Mouse (Mus musculus): ENCODE data around the gene Cstf1. TPM values are rescaled to one million over a fixed set of nuclear protein-coding genes. Genes with fewer than 3 reads are reported as not detected.

Gene Cstf1
- polyA plus RNA-seq, 1 experiment from 2014 or later, result 44.9 TPM

- no peak overlapping the region for H3K4me2 ChIP-seq (replicated peaks; ENCODE audit: low read depth, low read length)
- no peaks in the 10 kb centered on the region for H3K9me3 ChIP-seq (ENCODE audit: control insufficient read depth, low read length)
- H3K4me3 ChIP-seq (ENCODE audit: low read depth, low read length), result no peak overlapping the region
- H3K36me3 ChIP-seq (ENCODE audit: control insufficient read depth, insufficient read depth, low read length), result no peaks in the 10 kb centered on the region
- H3K27ac ChIP-seq (ENCODE audit: low read depth, low read length), result no peak overlapping the region
- no peak overlapping the region for H3K9ac ChIP-seq (ENCODE audit: low read depth, low read length)
- H3K27me3 ChIP-seq (ENCODE audit: control insufficient read depth, insufficient read depth, low read length), result no peaks in the 10 kb centered on the region
- 0 out of 2 replicates have a peak, but pooled peaks cover 2% of the 10 kb centered on the region for H3K4me1 ChIP-seq (replicated peaks; ENCODE audit: control insufficient read depth, insufficient read depth, low read length)
- 37% methylated on average over 5 of the region's 5 CpGs for WGBS
- DNase-seq (ENCODE audit: low spot score) (no peak), ATAC-seq (ENCODE audit: low FRiP score) (no peak)
These were observed 43.4 kb downstream of the Cstf1 start for GRCm38 (mm10) chr2:172413894-172414293.

DNA sequence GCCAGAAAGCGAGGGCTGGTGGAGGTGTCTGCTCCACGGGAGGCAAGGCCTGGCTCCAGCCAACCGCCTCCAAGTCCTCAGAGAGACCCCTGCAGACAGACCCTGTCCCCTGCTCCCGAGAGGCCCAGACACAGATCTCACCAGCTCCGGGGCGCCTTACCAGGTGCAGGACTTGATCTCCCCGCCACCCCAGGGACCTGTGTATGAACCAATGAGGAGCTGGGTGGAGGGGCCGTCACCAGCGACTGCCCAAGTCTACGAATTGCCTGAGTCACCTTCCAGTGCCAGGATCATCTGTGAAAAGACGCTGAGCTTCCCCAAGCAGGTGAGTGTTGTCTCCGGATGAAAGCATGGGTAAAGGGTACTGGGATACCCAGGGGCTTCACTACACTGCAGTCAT, 45.7 kb downstream of the Cstf1 start:
- no peak for ATAC-seq (ENCODE audit: low FRiP score)
- 64% methylated on average over 12 of the region's 12 CpGs for WGBS
- H3K4me1 ChIP-seq (replicated peaks; ENCODE audit: control insufficient read depth, insufficient read depth, low read length), result 0 out of 2 replicates have a peak, but pooled peaks cover 2% of the 10 kb centered on the region

DNA sequence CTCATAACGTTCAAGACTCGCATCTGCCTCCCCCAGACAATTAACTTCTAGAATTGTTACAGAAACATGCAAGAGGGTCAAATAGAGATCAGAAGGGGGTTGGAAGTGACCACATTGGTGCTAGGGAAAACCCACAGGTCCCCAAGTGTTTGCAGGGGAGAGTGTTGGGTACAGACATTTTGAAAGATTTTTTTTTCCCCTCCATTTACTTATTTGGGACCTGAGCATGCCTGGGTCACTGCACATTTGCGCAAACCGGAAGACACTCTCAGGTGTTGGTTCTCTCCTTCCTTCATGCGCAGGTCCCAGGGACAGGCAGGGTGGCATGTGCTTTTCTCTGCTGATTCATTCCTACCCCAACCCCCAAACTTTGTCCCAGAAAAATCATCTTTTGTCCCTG, 46.4 kb downstream of the Cstf1 start:
- no peak overlapping the region for H3K4me3 ChIP-seq (ENCODE audit: low read depth, low read length)
- no peak for DNase-seq (ENCODE audit: low spot score)
- WGBS, result 86% methylated on average over 5 of the region's 5 CpGs
- H3K9ac ChIP-seq (ENCODE audit: low read depth, low read length), result no peak overlapping the region
- no peaks in the 10 kb centered on the region for H3K27me3 ChIP-seq (ENCODE audit: control insufficient read depth, insufficient read depth, low read length)
- no peaks in the 10 kb centered on the region for H3K9me3 ChIP-seq (ENCODE audit: control insufficient read depth, low read length)
- no peak overlapping the region for H3K27ac ChIP-seq (ENCODE audit: low read depth, low read length)
- no peak overlapping the region for H3K4me2 ChIP-seq (replicated peaks; ENCODE audit: low read depth, low read length)
- no peaks in the 10 kb centered on the region for H3K36me3 ChIP-seq (ENCODE audit: control insufficient read depth, insufficient read depth, low read length)
- ATAC-seq (ENCODE audit: low FRiP score), result no peak
- 0 out of 2 replicates have a peak, but pooled peaks cover 2% of the 10 kb centered on the region for H3K4me1 ChIP-seq (replicated peaks; ENCODE audit: control insufficient read depth, insufficient read depth, low read length)

More for the DNA sequence above, 45.7 kb downstream of the Cstf1 start:
- H3K9me3 ChIP-seq (ENCODE audit: control insufficient read depth, low read length), result no peaks in the 10 kb centered on the region
- no peaks in the 10 kb centered on the region for H3K27me3 ChIP-seq (ENCODE audit: control insufficient read depth, insufficient read depth, low read length)
- H3K4me2 ChIP-seq (replicated peaks; ENCODE audit: low read depth, low read length), result no peak overlapping the region
- no peak overlapping the region for H3K9ac ChIP-seq (ENCODE audit: low read depth, low read length)
- no peak overlapping the region for H3K27ac ChIP-seq (ENCODE audit: low read depth, low read length)
- H3K4me3 ChIP-seq (ENCODE audit: low read depth, low read length), result no peak overlapping the region
- no peak for DNase-seq (ENCODE audit: low spot score)
- H3K36me3 ChIP-seq (ENCODE audit: control insufficient read depth, insufficient read depth, low read length), result no peaks in the 10 kb centered on the region

DNA sequence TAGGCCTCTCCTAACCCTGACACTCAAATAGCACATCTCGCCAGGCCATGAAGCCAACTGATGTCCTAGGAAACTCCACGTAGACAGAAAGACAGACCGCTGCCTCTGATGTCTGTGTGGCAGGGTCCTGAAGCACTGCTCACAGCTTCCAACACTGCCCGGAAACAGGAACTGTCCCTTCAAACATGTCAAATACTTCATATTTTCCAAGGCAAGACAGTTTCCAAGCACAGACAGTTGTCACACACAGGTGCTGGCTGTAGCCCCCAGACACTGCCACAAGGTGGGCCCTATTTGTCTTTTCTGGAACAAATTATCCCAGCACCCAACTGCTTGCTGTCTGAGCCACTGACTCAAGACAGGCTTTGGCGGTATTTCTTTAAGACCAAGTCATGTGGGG, 47.7 kb downstream of the Cstf1 start:
- WGBS, result 84% methylated on average over 5 of the region's 5 CpGs
- DNase-seq (ENCODE audit: low spot score) (no peak), ATAC-seq (ENCODE audit: low FRiP score) (no peak)
- H3K27ac ChIP-seq (ENCODE audit: low read depth, low read length), result no peak overlapping the region
- H3K4me2 ChIP-seq (replicated peaks; ENCODE audit: low read depth, low read length), result no peak overlapping the region
- no peaks in the 10 kb centered on the region for H3K9me3 ChIP-seq (ENCODE audit: control insufficient read depth, low read length)
- no peaks in the 10 kb centered on the region for H3K36me3 ChIP-seq (ENCODE audit: control insufficient read depth, insufficient read depth, low read length)
- no peaks in the 10 kb centered on the region for H3K27me3 ChIP-seq (ENCODE audit: control insufficient read depth, insufficient read depth, low read length)
- no peak overlapping the region for H3K4me3 ChIP-seq (ENCODE audit: low read depth, low read length)
- H3K9ac ChIP-seq (ENCODE audit: low read depth, low read length), result no peak overlapping the region
- H3K4me1 ChIP-seq (replicated peaks; ENCODE audit: control insufficient read depth, insufficient read depth, low read length), result 0 out of 2 replicates have a peak, but pooled peaks cover 2% of the 10 kb centered on the region

DNA sequence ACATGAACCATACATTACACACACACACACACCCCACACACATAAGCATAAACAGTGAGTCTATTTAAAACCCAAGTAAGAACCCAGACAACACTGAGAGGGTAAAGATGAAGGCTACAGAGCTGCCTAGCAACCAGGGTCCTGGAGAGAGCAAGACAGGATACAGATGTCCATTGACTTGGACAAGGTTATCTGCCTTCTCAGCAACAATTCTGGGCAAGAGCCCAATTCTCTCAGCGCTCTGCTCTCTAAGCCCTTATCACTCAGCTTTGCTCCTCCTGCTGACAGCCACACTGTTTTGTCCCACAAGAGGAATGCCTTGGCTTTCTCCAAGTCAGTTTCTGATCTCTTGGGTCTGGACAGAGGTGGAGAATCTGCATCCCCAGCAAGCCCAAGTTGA, 60.1 kb downstream of the Cstf1 start:
- H3K27ac ChIP-seq (ENCODE audit: low read depth, low read length), result no peak overlapping the region
- WGBS, result 100% methylated on average over 1 of the region's 1 CpGs
- no peaks in the 10 kb centered on the region for H3K27me3 ChIP-seq (ENCODE audit: control insufficient read depth, insufficient read depth, low read length)
- no peaks in the 10 kb centered on the region for H3K9me3 ChIP-seq (ENCODE audit: control insufficient read depth, low read length)
- no peak overlapping the region for H3K9ac ChIP-seq (ENCODE audit: low read depth, low read length)
- H3K4me2 ChIP-seq (replicated peaks; ENCODE audit: low read depth, low read length), result no peak overlapping the region
- H3K4me1 ChIP-seq (replicated peaks; ENCODE audit: control insufficient read depth, insufficient read depth, low read length), result no peaks in the 10 kb centered on the region
- no peak overlapping the region for H3K4me3 ChIP-seq (ENCODE audit: low read depth, low read length)
- no peaks in the 10 kb centered on the region for H3K36me3 ChIP-seq (ENCODE audit: control insufficient read depth, insufficient read depth, low read length)
- DNase-seq (ENCODE audit: low spot score) (no peak), ATAC-seq (ENCODE audit: low FRiP score) (no peak)

Other genes starting within 250 kb of the Cstf1 start
- not detected in 2 replicates for gene Mc3r, start 122.2 kb upstream of the Cstf1 start, polyA plus RNA-seq (2014; fragmentation: Nextera tagmentation; extraction: Ambion mirVana)
- 27.6 TPM in 2 replicates for gene Fam210b, start 25.1 kb upstream of the Cstf1 start, polyA plus RNA-seq (2014; fragmentation: Nextera tagmentation; extraction: Ambion mirVana)
- 142 and 144 TPM in 2 replicates for gene Aurka, start 146 bp upstream of the Cstf1 start, polyA plus RNA-seq (2014; fragmentation: Nextera tagmentation; extraction: Ambion mirVana)
- gene Cass4, start 23.1 kb downstream of the Cstf1 start, polyA plus RNA-seq (2014; fragmentation: Nextera tagmentation; extraction: Ambion mirVana), result 0.12 and 0.40 TPM in 2 replicates
- gene Rtf2, start 69.9 kb downstream of the Cstf1 start, polyA plus RNA-seq (2014; fragmentation: Nextera tagmentation; extraction: Ambion mirVana), result 95.5 and 102 TPM in 2 replicates
- 0.56 and 0.97 TPM in 2 replicates for gene Gcnt7, start 87.9 kb downstream of the Cstf1 start, polyA plus RNA-seq (2014; fragmentation: Nextera tagmentation; extraction: Ambion mirVana)
- 0.31 TPM in 1 of 2 replicates, not detected in the other for gene Fam209, start 101.8 kb downstream of the Cstf1 start, polyA plus RNA-seq (2014; fragmentation: Nextera tagmentation; extraction: Ambion mirVana)
- gene Tfap2c, start 178.9 kb downstream of the Cstf1 start, polyA plus RNA-seq (2014; fragmentation: Nextera tagmentation; extraction: Ambion mirVana), result 2.5 and 2.8 TPM in 2 replicates

All from hindbrain, embryonic 11.5 days (tissue).